In the genomic region with DNA sequence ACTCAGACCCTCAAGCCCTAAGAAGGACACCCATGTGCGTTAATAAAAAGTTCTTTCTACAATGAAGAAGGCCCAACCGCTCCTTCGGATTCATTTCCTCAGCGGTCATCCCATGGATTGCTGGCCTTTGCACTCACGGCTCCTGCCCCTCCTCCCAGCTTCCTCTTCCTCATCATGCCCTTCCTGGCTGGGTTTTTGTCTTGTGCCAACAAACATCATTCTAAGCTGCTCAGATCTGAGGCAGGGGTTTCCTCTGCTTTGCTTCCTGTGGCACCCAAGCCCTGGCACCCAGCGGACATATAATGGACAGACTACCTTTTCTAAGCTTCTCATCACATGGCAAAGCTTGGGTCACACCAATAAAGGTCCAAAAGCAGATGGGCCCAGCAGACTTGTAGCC, we compare ENCODE assay signal across 9 mouse cellular contexts.
DNase-seq lines count a peak whose midpoint lies in the region; ATAC-seq lines count a peak whose summit lies in the region.
"Had no signal": no experiment of that assay in that cellular context is flagged by ENCODE, and none has a peak within 500 bp of the region (broad histone marks: within the 10 kb centered on the region; RNA-seq: fewer than 3 reads in every experiment).

No protein-coding gene starts in this region.

- H3K9me3 ChIP-seq in heart, embryonic 12.5 days (replicated peaks): no peaks in the 10 kb centered on the region
- no peaks in the 10 kb centered on the region for H3K9me3 ChIP-seq in heart, embryonic 11.5 days (replicated peaks; ENCODE audit: control insufficient read depth, low read length)
- no peaks in the 10 kb centered on the region for H3K9me3 ChIP-seq in lung, embryonic 15.5 days
- no peaks in the 10 kb centered on the region for H3K9me3 ChIP-seq in kidney, embryonic 16.5 days (ENCODE audit: low read length)
- H3K9me3 ChIP-seq in stomach, embryonic 16.5 days (replicated peaks; ENCODE audit: control insufficient read depth, low read length): no peaks in the 10 kb centered on the region

- WGBS in heart, embryonic 12.5 days: 75% methylated on average over 6 of the region's 6 CpGs
- WGBS in heart, embryonic 11.5 days (ENCODE audit: insufficient replicate concordance): 85% methylated on average over 6 of the region's 6 CpGs
- WGBS in lung, embryonic 15.5 days: 51% methylated on average over 6 of the region's 6 CpGs
- 77% methylated on average over 6 of the region's 6 CpGs for WGBS in kidney, embryonic 16.5 days
- WGBS in stomach, embryonic 16.5 days: 77% methylated on average over 6 of the region's 6 CpGs

- H3K4me1 ChIP-seq in heart, embryonic 12.5 days (replicated peaks): peaks cover 67% of the 10 kb centered on the region
- peaks cover 42% of the 10 kb centered on the region for H3K4me1 ChIP-seq in heart, embryonic 11.5 days (ENCODE audit: control insufficient read depth, insufficient read depth, low read length)
- peaks cover 73% of the 10 kb centered on the region for H3K4me1 ChIP-seq in lung, embryonic 15.5 days
- peaks cover 16% of the 10 kb centered on the region for H3K4me1 ChIP-seq in kidney, embryonic 16.5 days (ENCODE audit: insufficient read depth, low read length)
- H3K4me1 ChIP-seq in stomach, embryonic 16.5 days (ENCODE audit: control insufficient read depth, insufficient read depth, low read length): peaks cover 37% of the 10 kb centered on the region

- H3K27me3 ChIP-seq in heart, embryonic 12.5 days (replicated peaks): no peaks in the 10 kb centered on the region
- H3K27me3 ChIP-seq in heart, embryonic 11.5 days (ENCODE audit: control insufficient read depth, insufficient read depth, low read length): no peaks in the 10 kb centered on the region
- H3K27me3 ChIP-seq in lung, embryonic 15.5 days: no peaks in the 10 kb centered on the region
- H3K27me3 ChIP-seq in kidney, embryonic 16.5 days (ENCODE audit: insufficient read depth, low read length): no peaks in the 10 kb centered on the region
- no peaks in the 10 kb centered on the region for H3K27me3 ChIP-seq in stomach, embryonic 16.5 days (ENCODE audit: control insufficient read depth, insufficient read depth, low read length)

- no peak overlapping the region for H3K4me3 ChIP-seq in heart, embryonic 12.5 days
- no peak overlapping the region for H3K4me3 ChIP-seq in heart, embryonic 11.5 days (ENCODE audit: low read depth, low read length)
- no peak overlapping the region for H3K4me3 ChIP-seq in lung, embryonic 15.5 days
- H3K4me3 ChIP-seq in kidney, embryonic 16.5 days (ENCODE audit: low read length): no peak overlapping the region
- no peak overlapping the region for H3K4me3 ChIP-seq in stomach, embryonic 16.5 days (replicated peaks; ENCODE audit: low read length)

- no peak overlapping the region for H3K4me2 ChIP-seq in heart, embryonic 12.5 days
- no peak overlapping the region for H3K4me2 ChIP-seq in heart, embryonic 11.5 days
- no peak overlapping the region for H3K4me2 ChIP-seq in lung, embryonic 15.5 days
- no peak overlapping the region for H3K4me2 ChIP-seq in kidney, embryonic 16.5 days (replicated peaks; ENCODE audit: low read depth, low read length)
- H3K4me2 ChIP-seq in stomach, embryonic 16.5 days (ENCODE audit: low read depth, low read length): no peak overlapping the region

- no peak for DNase-seq in lung, postnatal 14 days
- DNase-seq in cerebellum, postnatal 14 days: no peak
- DNase-seq in spleen, postnatal 14 days (ENCODE audit: low spot score in 2 of 2): no peak
- DNase-seq: liver, postnatal 0 days had no signal

- no peak for ATAC-seq in heart, embryonic 12.5 days (ENCODE audit: insufficient number of reproducible peaks, low FRiP score)
- ATAC-seq in heart, embryonic 11.5 days (replicated peaks; ENCODE audit: insufficient number of reproducible peaks, low FRiP score, low TSS enrichment): no peak
- no peak for ATAC-seq in lung, embryonic 15.5 days (ENCODE audit: borderline replicate concordance, extremely low read depth, low FRiP score, low TSS enrichment)
- no peak for ATAC-seq in kidney, embryonic 16.5 days (ENCODE audit: low FRiP score, low TSS enrichment)
- ATAC-seq in stomach, embryonic 16.5 days (ENCODE audit: insufficient read depth, low FRiP score): no peak
- ATAC-seq: liver, postnatal 0 days had no signal

- H3K27ac ChIP-seq in heart, embryonic 12.5 days (ENCODE audit: poor library complexity, severe bottlenecking): peak overlapping the region; percentile 49; the same call in 1 of the 2 replicates
- H3K27ac ChIP-seq in heart, embryonic 11.5 days (ENCODE audit: low read depth, low read length): no peak overlapping the region
- peak overlapping the region; percentile 84 for H3K27ac ChIP-seq in lung, embryonic 15.5 days
- peak overlapping the region; percentile 85 for H3K27ac ChIP-seq in kidney, embryonic 16.5 days (ENCODE audit: low read length)
- H3K27ac ChIP-seq in stomach, embryonic 16.5 days (ENCODE audit: low read length): peak overlapping the region; percentile 83

- H3K9ac ChIP-seq in heart, embryonic 12.5 days: peak overlapping the region; percentile 11; the same call in 1 of the 2 replicates
- no peak overlapping the region for H3K9ac ChIP-seq in heart, embryonic 11.5 days (ENCODE audit: low read depth, low read length)
- no peak overlapping the region for H3K9ac ChIP-seq in lung, embryonic 15.5 days
- H3K9ac ChIP-seq in kidney, embryonic 16.5 days (replicated peaks; ENCODE audit: low read length): no peak overlapping the region
- 0 out of 2 replicates have a peak overlapping the region, but pooled peaks have one; percentile 9 for H3K9ac ChIP-seq in stomach, embryonic 16.5 days (ENCODE audit: low read length)
- H3K9ac ChIP-seq: liver, postnatal 0 days had no signal

- peaks cover 10% of the 10 kb centered on the region for H3K36me3 ChIP-seq in heart, embryonic 12.5 days
- no peaks in the 10 kb centered on the region for H3K36me3 ChIP-seq in heart, embryonic 11.5 days (ENCODE audit: control insufficient read depth, insufficient read depth, low read length)
- peaks cover 10% of the 10 kb centered on the region for H3K36me3 ChIP-seq in lung, embryonic 15.5 days
- peaks cover 14% of the 10 kb centered on the region for H3K36me3 ChIP-seq in kidney, embryonic 16.5 days (ENCODE audit: insufficient read depth, low read length)
- H3K36me3 ChIP-seq in stomach, embryonic 16.5 days (ENCODE audit: control insufficient read depth, insufficient read depth, low read length): peaks cover 12% of the 10 kb centered on the region; the same call in 1 of the 2 replicates

Comparison
In these comparisons a context has a peak if more than half of its experiments do, and no peak if none do; other contexts are left out.
1. H3K9ac ChIP-seq: peak in heart, embryonic 12.5 days (single experiment) and stomach, embryonic 16.5 days (single experiment); none in heart, embryonic 11.5 days (single experiment), lung, embryonic 15.5 days (single experiment) and kidney, embryonic 16.5 days (single experiment).